Mouse (Mus musculus): Measurements from ENCODE around the gene Phospho2.

Gene Phospho2

DNA sequence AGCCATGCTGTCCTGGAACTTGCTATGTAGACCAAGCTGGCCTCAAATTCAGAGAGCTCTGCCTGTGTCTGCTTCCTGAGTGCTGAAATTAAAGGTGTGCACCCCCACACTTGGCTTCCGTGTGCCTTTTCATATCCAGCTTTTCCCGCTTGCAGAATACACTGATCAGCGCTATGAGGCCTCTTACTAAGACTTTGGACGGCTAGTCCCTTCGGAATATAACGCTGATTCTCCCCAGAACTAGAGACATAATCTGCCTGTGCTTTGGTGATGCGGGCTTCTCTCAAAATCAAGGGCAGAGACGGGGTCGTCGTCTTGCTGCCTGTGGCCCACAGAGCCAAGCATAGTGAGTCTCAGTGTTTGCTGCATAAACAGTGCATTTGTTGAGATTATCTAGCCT lies 36.5 kb downstream of the Phospho2 start:
- no peak for DNase-seq (ENCODE audit: low read depth)

DNA sequence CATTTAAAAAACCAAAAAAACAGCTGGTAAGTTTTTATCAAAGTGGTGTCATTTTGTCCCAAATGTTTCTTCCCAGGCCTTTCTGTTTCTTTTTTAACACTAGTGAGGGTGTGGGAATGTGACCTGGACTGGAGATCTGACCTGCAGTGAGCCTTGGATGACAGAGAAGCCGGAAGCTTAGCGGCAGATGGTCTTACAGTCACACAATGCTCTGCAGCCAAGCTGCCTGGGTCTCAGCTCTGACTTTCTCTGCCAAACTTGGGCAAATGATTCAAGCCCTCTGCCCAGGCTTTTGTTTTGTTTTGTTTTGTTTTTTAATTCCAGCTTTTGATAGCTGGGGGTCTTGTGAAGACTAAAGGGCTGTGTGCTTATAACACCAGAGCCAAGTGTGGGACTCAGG lies 37.0 kb downstream of the Phospho2 start:
- DNase-seq (ENCODE audit: low read depth) = no peak

DNA sequence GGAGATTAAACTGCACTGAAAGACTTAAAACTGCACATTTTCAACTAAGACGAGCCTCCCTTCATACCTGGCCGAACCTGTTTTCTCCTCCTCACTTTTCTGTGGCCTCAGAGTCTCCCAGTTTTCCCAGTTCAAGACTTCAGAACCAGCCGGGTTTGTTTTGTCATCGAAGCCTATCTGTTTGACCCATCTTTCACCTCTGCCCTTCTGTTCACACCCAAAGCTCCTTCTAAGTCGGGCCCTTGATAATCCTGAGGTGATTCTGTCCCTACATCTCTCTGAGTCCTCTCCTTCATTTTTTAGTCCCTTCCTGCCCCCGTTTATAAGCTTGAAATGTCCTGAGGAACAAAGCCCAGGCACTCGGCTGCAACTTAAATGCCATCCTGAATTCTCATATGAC lies 38.6 kb downstream of the Phospho2 start:
- no peak for DNase-seq (ENCODE audit: low read depth)

DNA sequence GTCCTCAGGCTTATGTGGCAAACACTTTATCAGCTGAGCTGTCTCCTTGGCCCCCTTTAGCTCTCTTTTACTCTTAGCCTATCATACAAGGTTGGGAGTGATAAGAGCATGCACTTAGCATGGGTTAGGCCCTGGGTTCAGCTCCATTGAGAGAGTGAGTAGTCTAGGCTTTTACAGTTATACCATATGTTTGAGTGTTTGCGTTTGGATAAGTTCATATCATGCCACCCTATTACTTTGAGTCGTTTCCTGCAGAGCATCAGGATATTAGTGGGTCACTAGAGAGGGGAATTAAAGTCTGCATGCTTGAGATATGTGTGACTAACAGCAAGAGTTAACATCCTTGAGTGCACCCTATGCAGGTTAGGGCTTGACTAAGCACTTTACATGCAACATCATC lies 40.3 kb downstream of the Phospho2 start:
- DNase-seq (ENCODE audit: low read depth) = no peak

DNA sequence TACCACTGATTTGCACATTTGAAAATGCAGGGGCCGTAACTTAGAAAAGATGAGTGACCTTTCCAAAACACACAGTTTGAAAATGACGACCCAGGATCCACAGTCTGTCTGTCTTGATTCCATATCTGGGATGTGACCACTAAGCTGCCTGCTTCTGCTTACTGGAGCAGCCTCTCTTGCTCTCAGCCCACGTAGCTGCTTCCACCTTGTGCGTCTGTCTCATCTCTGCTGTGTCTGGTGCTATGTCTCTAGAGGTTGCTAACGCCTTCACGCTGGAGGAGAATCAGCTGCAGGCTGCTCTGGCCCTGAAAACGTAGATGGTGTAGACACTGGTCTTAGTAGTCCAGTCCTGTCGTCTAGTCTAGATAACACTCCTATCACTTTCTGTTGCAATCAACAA lies 40.7 kb downstream of the Phospho2 start:
- no peak for DNase-seq (ENCODE audit: low read depth)

DNA sequence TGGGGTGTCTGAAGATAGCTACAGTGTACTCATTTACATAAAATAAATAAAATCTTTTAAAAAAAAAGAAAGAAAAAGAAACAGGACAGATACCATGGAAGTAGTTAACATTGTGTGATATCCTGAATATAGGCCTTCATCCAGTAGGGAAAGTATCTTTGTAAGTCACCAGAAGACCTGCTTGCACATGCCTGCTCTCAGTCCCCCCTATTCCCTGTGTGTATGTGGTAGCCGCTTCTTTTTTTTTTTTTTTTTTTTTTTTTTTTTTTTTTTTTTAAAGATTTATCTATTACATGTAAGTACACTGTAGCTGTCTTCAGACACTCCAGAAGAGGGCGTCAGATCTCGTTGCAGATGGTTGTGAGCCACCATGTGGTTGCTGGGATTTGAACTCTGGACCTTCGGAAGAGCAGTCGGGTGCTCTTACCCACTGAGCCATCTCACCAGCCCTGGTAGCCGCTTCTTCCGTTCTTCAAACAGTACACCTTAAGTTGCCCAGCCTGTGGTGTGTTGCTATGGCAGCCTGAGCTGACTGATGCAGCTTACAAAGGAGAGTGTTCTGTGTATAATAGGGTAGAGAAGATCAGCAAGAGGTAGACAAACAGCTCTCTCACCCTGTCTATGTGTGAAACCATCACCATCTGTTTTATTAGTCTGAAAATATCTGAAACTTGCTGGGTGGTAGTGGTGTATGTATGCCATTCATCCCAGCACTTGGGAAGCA lies 48.0 kb downstream of the Phospho2 start:
- DNase-seq (ENCODE audit: low read depth) = no peak

DNA sequence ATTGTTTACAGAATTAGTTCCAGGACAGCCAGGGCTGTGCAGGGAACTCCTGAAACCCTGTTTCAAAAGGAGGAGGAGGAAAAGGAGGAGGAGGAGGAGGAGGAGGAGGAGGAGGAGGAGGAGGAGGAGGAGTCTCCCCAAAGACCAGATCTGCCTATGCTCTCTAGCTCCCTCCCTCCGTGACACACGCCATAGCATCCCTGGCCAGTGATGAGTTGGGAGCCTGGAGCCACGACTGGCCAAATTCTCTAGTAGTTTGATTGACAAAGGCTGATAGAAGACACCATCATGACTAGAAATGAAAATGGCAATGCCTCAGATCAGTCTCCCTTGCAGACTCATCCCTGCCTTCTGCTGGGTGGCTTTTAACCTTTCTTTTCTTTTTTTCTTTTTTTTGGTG lies 48.6 kb downstream of the Phospho2 start:
- no peak for DNase-seq (ENCODE audit: low read depth)

DNA sequence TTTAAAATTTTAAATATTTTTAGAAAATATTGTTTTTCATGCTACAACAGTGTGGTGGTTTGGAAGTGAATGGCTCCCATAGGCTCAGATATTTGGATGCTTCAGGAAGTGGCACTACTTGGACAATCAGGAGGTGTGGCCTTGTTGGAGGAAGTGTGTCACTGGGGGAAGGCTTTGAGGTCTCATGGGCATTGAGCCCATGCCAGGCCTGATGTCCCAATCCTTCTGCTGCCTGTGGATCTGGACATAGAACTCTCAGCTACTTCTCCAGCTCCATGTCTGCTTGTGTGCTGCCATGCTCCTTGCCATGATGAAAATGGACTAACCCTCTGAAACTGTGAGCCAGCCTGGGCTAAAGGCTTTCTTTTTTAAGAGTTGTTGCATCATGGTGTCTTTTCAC lies 49.3 kb downstream of the Phospho2 start:
- DNase-seq (ENCODE audit: low read depth) = no peak

DNA sequence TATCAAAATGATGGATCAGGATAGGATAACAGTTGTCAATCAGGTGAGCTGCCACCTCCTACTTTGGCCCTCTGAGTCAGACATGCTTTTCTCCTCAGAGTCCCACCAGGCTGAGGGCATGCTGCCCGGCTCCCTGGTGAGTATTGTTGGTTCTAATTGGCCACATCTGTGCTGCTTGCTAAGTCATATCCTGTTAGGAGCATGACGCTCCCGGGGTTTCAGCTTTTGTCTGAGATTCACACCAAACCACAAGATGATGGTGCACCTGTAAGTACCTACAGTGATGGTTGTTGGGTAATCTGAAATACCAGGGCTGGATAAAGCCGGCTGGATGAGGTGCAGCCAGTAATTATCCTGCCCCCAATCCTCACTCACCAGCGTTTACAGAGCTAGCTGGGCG lies 50.8 kb downstream of the Phospho2 start:
- peak; percentile 39 for DNase-seq (ENCODE audit: low read depth)

DNA sequence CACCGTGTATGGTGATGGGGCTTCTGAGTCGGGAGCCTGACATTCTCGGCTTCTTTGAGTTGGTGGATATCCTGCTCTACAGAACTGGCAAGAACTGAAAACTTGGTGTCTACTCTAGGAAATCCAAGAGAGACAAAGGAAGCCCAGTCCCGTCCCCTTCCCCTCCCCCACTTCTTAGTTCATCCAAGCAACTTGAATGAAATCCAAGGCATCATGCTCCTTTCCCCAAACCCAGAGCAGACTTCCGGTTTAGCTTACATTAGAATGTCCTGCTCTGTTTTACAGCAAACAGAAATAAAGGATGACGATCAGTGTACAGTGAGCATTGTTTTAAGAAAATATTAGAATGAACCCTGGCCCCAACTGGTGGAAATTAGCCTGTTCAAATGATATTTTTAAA lies 59.8 kb downstream of the Phospho2 start:
- no peak for DNase-seq (ENCODE audit: low read depth)
